Mouse (Mus musculus): ENCODE results near the gene Gm7735. TPM values are rescaled to one million over a fixed set of nuclear protein-coding genes. Genes with fewer than 3 reads are reported as not detected.

Gene Gm7735
- not detected for polyA plus RNA-seq (2014; fragmentation: Illumina TruSeq; extraction: RNeasy Lipid Tissue Mini Kit (QIAGEN cat#74804); ENCODE audit: insufficient read depth, low read depth, low replicate concordance)

DNA sequence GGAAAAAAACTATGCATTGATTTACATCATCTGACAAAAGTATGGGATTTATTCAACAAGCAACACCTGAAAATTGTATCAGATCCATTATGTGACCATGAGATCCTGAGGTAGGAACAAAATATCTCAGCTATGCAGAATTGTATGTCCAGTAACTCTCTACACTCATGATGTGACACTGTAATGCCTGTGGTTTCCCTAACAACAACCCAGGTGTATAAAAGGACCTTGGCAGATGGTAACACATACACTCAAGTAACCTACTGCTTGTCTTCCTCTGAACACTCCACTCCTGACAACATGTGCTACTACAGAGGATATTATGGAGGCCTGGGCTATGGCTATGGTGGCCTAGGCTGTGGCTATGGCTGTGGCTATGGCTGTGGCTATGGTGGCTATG lies at the start of gene Gm7735:
Gene Gm7735, plus strand, starts transcription at position 301 of the 400 bp plus-strand sequence.

DNA sequence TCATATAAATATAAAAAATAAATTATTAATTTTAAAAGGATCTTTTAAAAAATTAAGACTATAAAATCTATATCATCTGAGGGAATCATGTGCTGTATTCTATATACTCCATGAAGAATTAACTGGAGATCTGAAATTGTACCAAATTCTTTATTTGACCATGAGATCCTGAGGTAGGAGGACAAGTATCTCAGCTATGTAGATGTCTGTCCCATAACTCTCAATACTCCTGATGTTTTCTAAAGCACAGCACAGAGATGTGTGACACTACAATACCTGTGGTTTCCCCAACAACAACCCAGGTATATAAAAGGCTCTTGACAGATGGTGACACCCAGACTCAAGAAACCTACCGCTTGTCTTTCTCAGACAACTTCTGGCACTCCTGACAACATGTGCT lies 28.7 kb upstream of the Gm7735 start, which contains the start of gene Gm6358:
Gene Gm6358, plus strand, starts transcription at position 301 of the 400 bp plus-strand sequence.

DNA sequence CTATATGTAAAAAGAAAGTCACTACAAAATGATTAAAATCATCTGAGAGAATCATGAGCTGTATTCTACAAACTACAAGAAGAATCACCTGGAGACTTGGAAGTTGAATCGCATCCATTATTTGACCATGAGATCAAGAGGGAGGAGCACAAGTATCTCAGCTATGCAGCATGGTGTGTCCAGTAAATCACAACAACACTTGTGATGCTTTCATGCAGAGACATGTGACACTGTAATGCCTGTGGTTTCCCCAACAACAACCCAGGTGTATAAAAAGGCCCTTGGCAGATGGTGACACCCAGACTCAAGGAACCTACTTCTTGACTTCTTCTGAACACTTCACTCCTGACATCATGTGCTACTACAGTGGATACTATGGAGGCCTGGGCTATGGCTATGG lies 18.5 kb upstream of the Gm7735 start, which contains the start of gene Gm10061:
Gene Gm10061, plus strand, starts transcription at position 301 of the 400 bp plus-strand sequence.

DNA sequence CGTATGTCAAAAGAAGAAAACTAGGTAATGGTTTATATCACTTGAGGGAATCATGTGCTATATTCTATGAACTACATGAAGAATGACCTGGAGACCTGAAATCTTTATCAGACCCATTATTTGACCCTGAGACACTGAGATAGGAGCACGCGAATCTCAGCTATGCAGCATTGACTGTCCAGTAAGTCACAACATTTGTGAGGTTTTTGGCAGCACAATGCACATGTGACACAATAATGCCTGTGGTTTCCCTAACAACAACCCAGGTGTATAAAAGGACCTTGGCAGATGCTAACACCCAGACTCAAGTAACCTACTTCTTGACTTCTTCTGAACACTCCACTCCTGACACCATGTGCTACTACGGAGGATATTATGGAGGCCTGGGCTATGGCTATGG lies 11.6 kb upstream of the Gm7735 start, which contains the start of gene Gm9789:
Gene Gm9789, plus strand, starts transcription at position 301 of the 400 bp plus-strand sequence.

DNA sequence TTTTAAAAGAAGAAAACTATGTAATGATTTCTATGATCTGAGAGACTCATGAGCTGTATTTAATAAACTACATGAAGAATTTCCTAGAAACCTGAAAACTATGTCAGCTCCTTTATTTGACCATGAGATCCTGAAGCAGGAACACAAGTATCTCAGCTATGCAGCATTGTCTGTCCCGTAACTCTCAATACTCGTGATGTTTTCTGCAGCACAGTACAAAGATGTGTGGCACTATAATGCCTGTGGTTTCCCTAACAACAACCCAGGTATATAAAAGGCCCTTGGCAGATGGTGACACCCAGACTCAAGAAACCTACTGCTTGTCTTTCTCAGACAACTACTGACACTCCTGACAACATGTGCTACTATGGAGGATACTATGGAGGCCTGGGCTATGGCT lies 5.1 kb downstream of the Gm7735 start, which contains the start of gene 1110057P08Rik:
Gene 1110057P08Rik, plus strand, starts transcription at position 301 of the 400 bp plus-strand sequence.

DNA sequence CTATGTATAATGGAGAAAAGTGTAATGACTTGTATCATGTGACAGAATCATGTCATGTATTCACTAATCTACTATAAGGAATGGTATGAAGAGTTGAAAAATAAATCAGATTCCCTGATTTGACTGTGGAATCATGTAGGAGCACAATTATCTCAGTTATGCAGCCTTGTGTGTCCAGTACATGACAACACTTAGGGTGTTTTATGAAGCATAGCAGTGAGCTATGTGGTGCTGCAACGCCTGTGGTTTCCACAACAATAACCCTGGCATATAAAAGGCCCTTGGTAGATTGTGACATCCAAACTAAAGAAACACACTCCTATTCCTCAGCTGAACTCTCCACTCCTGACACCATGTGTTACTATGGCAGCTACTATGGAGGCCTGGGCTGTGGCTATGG lies 36.3 kb downstream of the Gm7735 start, which contains the start of gene Krtap20-2:
Gene Krtap20-2, plus strand, starts transcription at position 301 of the 400 bp plus-strand sequence.

Other genes with a start within 250 kb of the Gm7735 start
- gene Krtap19-9b, start 237.2 kb upstream of the Gm7735 start, polyA plus RNA-seq (2014; fragmentation: Illumina TruSeq; extraction: RNeasy Lipid Tissue Mini Kit (QIAGEN cat#74804); ENCODE audit: insufficient read depth, low read depth, low replicate concordance): not detected
- not detected for gene Krtap16-3, start 206.6 kb upstream of the Gm7735 start, polyA plus RNA-seq (2014; fragmentation: Illumina TruSeq; extraction: RNeasy Lipid Tissue Mini Kit (QIAGEN cat#74804); ENCODE audit: insufficient read depth, low read depth, low replicate concordance)
- not detected for gene Krtap22-2, start 158.7 kb upstream of the Gm7735 start, polyA plus RNA-seq (2014; fragmentation: Illumina TruSeq; extraction: RNeasy Lipid Tissue Mini Kit (QIAGEN cat#74804); ENCODE audit: insufficient read depth, low read depth, low replicate concordance)
- not detected for gene Gm10229, start 154.2 kb upstream of the Gm7735 start, polyA plus RNA-seq (2014; fragmentation: Illumina TruSeq; extraction: RNeasy Lipid Tissue Mini Kit (QIAGEN cat#74804); ENCODE audit: insufficient read depth, low read depth, low replicate concordance)
- not detected for gene Krtap6-1, start 137.8 kb upstream of the Gm7735 start, polyA plus RNA-seq (2014; fragmentation: Illumina TruSeq; extraction: RNeasy Lipid Tissue Mini Kit (QIAGEN cat#74804); ENCODE audit: insufficient read depth, low read depth, low replicate concordance)
- gene Gm10228, start 128.0 kb upstream of the Gm7735 start, polyA plus RNA-seq (2014; fragmentation: Illumina TruSeq; extraction: RNeasy Lipid Tissue Mini Kit (QIAGEN cat#74804); ENCODE audit: insufficient read depth, low read depth, low replicate concordance): not detected
- not detected for gene Krtap6-5, start 121.6 kb upstream of the Gm7735 start, polyA plus RNA-seq (2014; fragmentation: Illumina TruSeq; extraction: RNeasy Lipid Tissue Mini Kit (QIAGEN cat#74804); ENCODE audit: insufficient read depth, low read depth, low replicate concordance)
- not detected for gene 1110025L11Rik, start 105.5 kb upstream of the Gm7735 start, polyA plus RNA-seq (2014; fragmentation: Illumina TruSeq; extraction: RNeasy Lipid Tissue Mini Kit (QIAGEN cat#74804); ENCODE audit: insufficient read depth, low read depth, low replicate concordance)
- not detected for gene Krtap6-3, start 85.5 kb upstream of the Gm7735 start, polyA plus RNA-seq (2014; fragmentation: Illumina TruSeq; extraction: RNeasy Lipid Tissue Mini Kit (QIAGEN cat#74804); ENCODE audit: insufficient read depth, low read depth, low replicate concordance)
- gene Gm6358, start 28.6 kb upstream of the Gm7735 start, polyA plus RNA-seq (2014; fragmentation: Illumina TruSeq; extraction: RNeasy Lipid Tissue Mini Kit (QIAGEN cat#74804); ENCODE audit: insufficient read depth, low read depth, low replicate concordance): not detected
- not detected for gene Gm10061, start 18.4 kb upstream of the Gm7735 start, polyA plus RNA-seq (2014; fragmentation: Illumina TruSeq; extraction: RNeasy Lipid Tissue Mini Kit (QIAGEN cat#74804); ENCODE audit: insufficient read depth, low read depth, low replicate concordance)
- gene Gm9789, start 11.5 kb upstream of the Gm7735 start, polyA plus RNA-seq (2014; fragmentation: Illumina TruSeq; extraction: RNeasy Lipid Tissue Mini Kit (QIAGEN cat#74804); ENCODE audit: insufficient read depth, low read depth, low replicate concordance): not detected
- not detected for gene 1110057P08Rik, start 5.2 kb downstream of the Gm7735 start, polyA plus RNA-seq (2014; fragmentation: Illumina TruSeq; extraction: RNeasy Lipid Tissue Mini Kit (QIAGEN cat#74804); ENCODE audit: insufficient read depth, low read depth, low replicate concordance)
- gene Krtap20-2, start 36.4 kb downstream of the Gm7735 start, polyA plus RNA-seq (2014; fragmentation: Illumina TruSeq; extraction: RNeasy Lipid Tissue Mini Kit (QIAGEN cat#74804); ENCODE audit: insufficient read depth, low read depth, low replicate concordance): not detected
- gene Krtap21-1, start 234.4 kb downstream of the Gm7735 start, polyA plus RNA-seq (2014; fragmentation: Illumina TruSeq; extraction: RNeasy Lipid Tissue Mini Kit (QIAGEN cat#74804); ENCODE audit: insufficient read depth, low read depth, low replicate concordance): not detected